Mouse (Mus musculus) splenic B cell, adult 2 months (primary cell): ENCODE data around the gene Mfap5.
"Not testable (repeated sequence)": the region's sequence is repeated elsewhere in the genome, so short reads cannot be mapped to it uniquely, and the experiment has no call there.

ENCODE experiments used
- DNase-seq: peaks from one replicate; pipeline ENCODE4 v3.0.0-alpha.2; 2011; ENCODE audit warnings: low read depth, low spot score
- H3K27me3 ChIP-seq: 2 replicates; pipeline ENCODE4 v1.6.1; 2012; ENCODE audit warnings: mild to moderate bottlenecking, low read length, moderate library complexity, mixed read lengths; ENCODE audit not compliant: control insufficient read depth, poor library complexity, insufficient read depth, severe bottlenecking
- H3K36me3 ChIP-seq: 2 replicates; pipeline ENCODE4 v1.6.1; 2012; ENCODE audit warnings: mild to moderate bottlenecking, low read length, moderate library complexity, mixed read lengths; ENCODE audit not compliant: control insufficient read depth, poor library complexity, insufficient read depth, severe bottlenecking

Gene Mfap5

GRCm38 (mm10) chr6:122562463-122562862, 56.8 kb downstream of the Mfap5 start:
- Histone ChIP-seq H3K27me3 (no peaks in the 10 kb centered on the region), H3K36me3 (no peaks in the 10 kb centered on the region)
- peak; percentile 80 for DNase-seq

GRCm38 (mm10) chr6:122565070-122565784, 59.6 kb downstream of the Mfap5 start:
- H3K36me3 ChIP-seq: no peaks in the 10 kb centered on the region
- DNase-seq: no peak
- H3K27me3 ChIP-seq: no peaks in the 10 kb centered on the region

DNA sequence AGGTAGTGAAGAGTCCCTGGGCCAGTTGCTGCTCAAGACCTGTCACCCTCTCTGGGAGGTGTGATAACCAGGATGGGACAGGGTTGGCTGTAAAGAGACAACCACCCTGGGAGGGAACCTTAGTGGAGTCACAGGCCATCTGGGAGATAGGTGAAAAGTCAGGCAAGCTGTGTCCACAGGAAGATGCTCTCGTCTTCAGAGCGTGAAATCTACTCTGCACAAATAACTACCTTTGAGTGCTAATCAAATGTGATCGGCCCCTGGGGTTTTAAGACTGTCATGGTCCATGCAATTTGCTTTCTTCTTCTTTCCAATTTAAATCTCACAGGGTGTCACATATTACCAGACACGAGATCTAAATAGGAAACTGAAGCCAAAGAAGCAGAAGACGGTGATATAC, 63.5 kb downstream of the Mfap5 start:
- peak; percentile 50 for DNase-seq

DNA sequence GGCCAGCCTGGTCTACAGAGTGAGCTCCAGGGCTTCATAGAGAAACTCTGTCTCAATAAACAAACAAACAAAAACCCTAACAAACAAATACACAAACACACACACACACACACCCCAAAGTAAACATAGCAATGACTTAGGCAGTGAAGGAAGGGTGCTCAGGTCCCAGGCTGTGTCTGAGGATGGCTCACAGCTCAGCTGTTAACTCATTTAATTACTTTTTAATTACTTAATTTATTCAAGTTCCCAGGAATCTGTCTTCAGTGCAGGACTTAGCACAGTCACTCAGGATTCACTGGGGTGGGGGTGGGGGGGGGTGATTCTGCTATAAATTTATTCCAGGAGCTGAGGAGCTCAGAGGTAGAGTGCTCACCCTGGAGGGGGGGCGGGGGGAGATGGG, 64.1 kb downstream of the Mfap5 start:
- Histone ChIP-seq H3K27me3 (no peaks in the 10 kb centered on the region), H3K36me3 (no peaks in the 10 kb centered on the region)
- no peak for DNase-seq

More for the DNA sequence above, 63.5 kb downstream of the Mfap5 start:
- Histone ChIP-seq H3K36me3 (no peaks in the 10 kb centered on the region), H3K27me3 (no peaks in the 10 kb centered on the region)

DNA sequence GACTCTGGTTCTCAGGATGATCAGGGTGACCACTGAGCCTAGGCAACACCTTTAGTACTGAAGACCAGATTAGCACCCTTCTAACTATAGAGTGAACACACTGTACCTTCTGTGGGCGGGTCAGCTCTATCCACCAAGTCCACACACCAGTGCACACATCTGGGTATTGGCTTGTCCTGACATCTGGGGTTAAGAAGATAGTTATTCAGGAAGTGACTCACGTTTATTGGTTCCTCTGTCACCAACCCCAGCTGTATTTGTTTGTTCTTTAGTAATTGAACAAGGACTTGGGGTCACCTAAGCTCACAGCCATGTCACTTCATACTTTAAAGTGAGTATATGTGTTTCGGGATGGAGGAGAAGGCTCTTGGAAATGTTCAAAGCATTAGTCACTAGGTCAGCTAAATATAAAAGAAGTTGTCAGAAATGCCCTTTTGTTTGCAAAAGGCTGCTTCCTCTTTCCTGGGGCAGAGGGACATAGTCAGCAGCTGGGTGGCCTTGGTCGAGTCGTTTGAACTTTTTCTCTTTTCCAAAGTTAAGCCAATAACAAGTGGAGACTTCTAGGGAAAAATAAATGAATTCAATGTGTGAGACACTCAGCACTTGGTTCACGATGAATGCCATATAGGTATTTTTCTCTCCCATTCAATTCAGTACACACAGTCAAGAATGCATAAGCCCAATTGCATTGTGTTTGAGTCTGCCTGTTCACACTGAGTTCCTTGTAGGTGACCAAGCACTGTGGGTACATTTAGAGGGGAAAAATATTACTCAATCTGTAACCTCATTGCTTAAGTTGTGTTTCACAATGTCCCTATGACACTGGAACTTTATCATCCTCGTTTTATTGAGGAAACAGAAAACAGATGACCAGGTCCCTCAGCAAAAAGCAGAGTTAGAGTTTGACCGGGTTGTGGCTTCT, 65.3 kb downstream of the Mfap5 start:
- peak; percentile 55 for DNase-seq
- no peaks in the 10 kb centered on the region for H3K27me3 ChIP-seq
- H3K36me3 ChIP-seq: no peaks in the 10 kb centered on the region

DNA sequence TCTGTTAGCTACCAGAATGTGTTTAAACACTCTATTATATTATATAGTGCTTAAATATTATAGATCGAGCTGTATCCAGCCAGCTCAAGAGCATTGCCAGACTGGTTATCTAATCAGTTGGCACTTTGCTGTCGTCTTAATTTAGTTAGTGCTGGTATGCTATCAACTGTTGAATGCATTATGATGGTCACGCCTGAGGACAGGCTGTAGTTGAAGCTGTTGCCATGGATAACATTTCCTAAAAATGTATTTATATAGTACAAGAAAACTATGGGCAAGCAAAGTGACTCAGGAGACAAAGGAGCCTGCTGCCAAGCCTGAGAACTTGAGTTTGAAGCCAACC, 65.9 kb downstream of the Mfap5 start:
- H3K27me3 ChIP-seq: no peaks in the 10 kb centered on the region
- no peak for DNase-seq

GRCm38 (mm10) chr6:122575037-122575436, 69.4 kb downstream of the Mfap5 start:
- H3K27me3 ChIP-seq, DNase-seq: not testable (repeated sequence)
- H3K36me3 ChIP-seq: peaks cover 10% of the 10 kb centered on the region; the same call in 1 of the 2 replicates

More for the DNA sequence above, 65.9 kb downstream of the Mfap5 start:
- H3K36me3 ChIP-seq: no peaks in the 10 kb centered on the region

DNA sequence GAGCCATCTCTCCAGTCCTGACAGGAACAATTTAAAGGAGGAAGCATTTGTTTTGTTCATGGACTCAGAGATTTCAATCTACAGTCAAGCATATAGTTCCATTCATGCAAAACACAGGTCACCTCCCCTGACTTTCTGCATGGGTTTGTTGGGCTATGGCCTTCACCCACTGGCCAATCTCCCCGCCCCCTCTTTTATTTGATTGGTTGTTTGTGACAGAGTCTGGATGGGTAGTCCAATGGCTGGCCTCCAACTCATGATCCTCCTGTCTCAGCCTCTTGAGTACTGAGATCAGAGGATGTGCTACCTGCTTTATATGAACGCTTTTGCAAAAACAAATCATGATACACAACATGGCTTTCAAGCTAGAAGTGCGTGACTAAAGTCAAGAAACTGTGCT, 71.4 kb downstream of the Mfap5 start:
- no peaks in the 10 kb centered on the region for H3K27me3 ChIP-seq
- no peak for DNase-seq
- H3K36me3 ChIP-seq: peaks cover 15% of the 10 kb centered on the region; the same call in 1 of the 2 replicates
